Mouse (Mus musculus) right cerebral cortex, postnatal 36 days (tissue): ENCODE measurements around the gene Dppa2.

Experiments
- DNase-seq, 2 experiments: peaks; one replicate each; pipeline ENCODE4 v3.0.0; 2022; ENCODE audit warnings: low spot score in 2 of 2, mixed read lengths in 1 of 2

The Dppa2 gene

GRCm38 (mm10) chr16:48344193-48344592 is 40.5 kb downstream of the Dppa2 start:
- DNase-seq, result no peak

GRCm38 (mm10) chr16:48347246-48347645 is 43.5 kb downstream of the Dppa2 start:
- DNase-seq, result no peak

- DNase-seq, result no peak
Measured at GRCm38 (mm10) chr16:48355716-48356115, 52.0 kb downstream of the Dppa2 start.

DNA sequence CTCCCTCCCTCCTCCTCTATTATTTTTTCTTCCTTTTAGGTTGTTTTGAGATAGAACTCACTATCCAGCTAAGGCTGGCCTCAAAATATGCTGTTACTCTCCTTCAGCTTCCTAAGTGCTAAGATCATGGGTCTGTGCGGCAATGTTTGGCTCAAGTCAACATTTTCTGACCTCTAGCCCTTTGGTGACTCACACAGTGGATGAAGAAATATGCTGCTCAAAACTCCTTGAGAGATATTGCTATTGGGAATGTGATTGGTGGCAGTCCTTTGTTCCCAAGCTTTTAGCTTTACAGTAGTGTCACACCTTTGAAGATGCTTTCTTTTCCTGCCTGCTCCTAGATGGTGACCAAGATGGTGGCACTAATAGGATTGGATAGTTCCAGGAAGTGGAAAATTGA is 52.7 kb downstream of the Dppa2 start:
- DNase-seq, result no peak

GRCm38 (mm10) chr16:48360887-48361286 is 57.2 kb downstream of the Dppa2 start:
- DNase-seq, result peak; percentile 24 to 61

DNA sequence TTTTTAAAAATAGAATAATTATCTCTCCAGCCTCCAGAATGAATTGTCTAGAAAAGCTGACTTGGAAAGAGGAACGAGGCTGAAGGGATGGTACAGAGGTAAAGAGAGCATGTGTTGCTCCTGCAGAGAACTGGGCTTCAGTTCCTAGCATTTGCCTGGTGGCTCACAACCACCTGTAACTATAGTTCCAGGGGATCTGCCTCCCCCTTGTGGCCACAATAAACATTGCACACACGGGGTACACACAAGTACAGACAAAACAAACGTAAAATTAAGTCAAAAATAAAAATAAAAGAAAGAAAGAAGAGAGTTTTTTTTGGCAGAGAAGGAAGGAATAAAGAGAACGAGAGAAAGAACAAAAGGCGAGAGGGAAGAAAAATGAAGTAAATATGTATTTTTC is 63.1 kb downstream of the Dppa2 start:
- no peak for DNase-seq

GRCm38 (mm10) chr16:48368096-48368495 is 64.4 kb downstream of the Dppa2 start:
- DNase-seq, result no peak
